Mouse (Mus musculus) limb, embryonic 14.5 days (tissue): ENCODE data around the gene Nop58. TPM values are rescaled to one million over a fixed set of nuclear protein-coding genes. Genes with fewer than 3 reads are reported as not detected.
A peak's percentile ranks its signal among the peaks of the same experiment; 100 is the strongest.

Experiments used
- ATAC-seq: fragments of 200-750 bp; cut with Nextera tagmentation; 2 replicates; pipeline ENCODE4 v1.8.0; 2017; ENCODE audit warnings: low read depth, moderate number of reproducible peaks, moderate TSS enrichment; ENCODE audit not compliant: low FRiP score
- DNase-seq: peaks from one replicate; pipeline ENCODE4 v3.0.0-alpha.2; 2015; ENCODE audit warnings: low spot score
- H3K27ac ChIP-seq: fragments of 300-500 bp; sonication (generic); replicated peaks from 2 replicates; pipeline ENCODE4 v1.5.1; 2014; ENCODE audit warnings: low read depth, mild to moderate bottlenecking, low read length, moderate library complexity, mixed read lengths
- H3K27me3 ChIP-seq: fragments of 300-500 bp; sonication (generic); 2 replicates; pipeline ENCODE4 v1.6.1; 2014; ENCODE audit warnings: low read length, mixed read lengths; ENCODE audit not compliant: control insufficient read depth, insufficient read depth
- H3K36me3 ChIP-seq: fragments of 300-500 bp; sonication (generic); 2 replicates; pipeline ENCODE4 v1.6.1; 2014; ENCODE audit warnings: mild to moderate bottlenecking, low read length, moderate library complexity, mixed read lengths; ENCODE audit not compliant: control insufficient read depth, insufficient read depth
- H3K4me1 ChIP-seq: fragments of 300-500 bp; sonication (generic); 2 replicates; pipeline ENCODE4 v1.6.1; 2014; ENCODE audit warnings: antibody characterized with exemption, low read length, mixed read lengths; ENCODE audit not compliant: control insufficient read depth, insufficient read depth
- H3K4me2 ChIP-seq: fragments of 300-500 bp; sonication (generic); replicated peaks from 2 replicates; pipeline ENCODE4 v1.6.1; 2014; ENCODE audit warnings: low read depth, mild to moderate bottlenecking, low read length, moderate library complexity; ENCODE audit not compliant: severe bottlenecking
- H3K4me3 ChIP-seq: fragments of 300-500 bp; sonication (generic); replicated peaks from 2 replicates; pipeline ENCODE4 v1.5.1; 2014; ENCODE audit warnings: low read length
- H3K9ac ChIP-seq: fragments of 300-500 bp; sonication (generic); 2 replicates; pipeline ENCODE4 v1.6.1; 2014; ENCODE audit warnings: mild to moderate bottlenecking, low read depth, low read length, moderate library complexity; ENCODE audit not compliant: severe bottlenecking
- H3K9me3 ChIP-seq: fragments of 300-500 bp; sonication (generic); 2 replicates; pipeline ENCODE4 v1.6.1; 2016; ENCODE audit warnings: low read length; ENCODE audit not compliant: control insufficient read depth
- POLR2A ChIP-seq: fragments of 200-500 bp; IDR thresholded peaks from 2 replicates; pipeline ENCODE4 v1.8.0; 2012; ENCODE audit warnings: inconsistent platforms, mild to moderate bottlenecking, moderate library complexity, borderline replicate concordance; ENCODE audit not compliant: insufficient read depth, insufficient read length; ENCODE audit errors: extremely low read depth
- WGBS: fragments of 180-500 bp; shearing (Covaris S2); extraction: QIAGEN DNeasy Blood & Tissue Kit; methylation state at CpG from one replicate; pipeline ENCODE4 v1.1.7; 2014; 5-methylcytosine and 5-hydroxymethylcytosine counted together
- polyA plus RNA-seq, 2 experiments: library from polyadenylated mRNA; depleted of rRNA in 1 of 2; stranded (reverse) in 1 of 2; unstranded in 1 of 2; fragments of >200 nt; fragmentation: Nextera tagmentation in 1 of 2; extraction: Ambion mirVana in 1 of 2; gene quantifications; 2 replicates each; pipeline versions ENCODE4 v1.2.1 to v1.2.3; 2012 to 2014

Nop58 gene
- polyA plus RNA-seq, 2 experiments: 115 to 185 TPM

DNA sequence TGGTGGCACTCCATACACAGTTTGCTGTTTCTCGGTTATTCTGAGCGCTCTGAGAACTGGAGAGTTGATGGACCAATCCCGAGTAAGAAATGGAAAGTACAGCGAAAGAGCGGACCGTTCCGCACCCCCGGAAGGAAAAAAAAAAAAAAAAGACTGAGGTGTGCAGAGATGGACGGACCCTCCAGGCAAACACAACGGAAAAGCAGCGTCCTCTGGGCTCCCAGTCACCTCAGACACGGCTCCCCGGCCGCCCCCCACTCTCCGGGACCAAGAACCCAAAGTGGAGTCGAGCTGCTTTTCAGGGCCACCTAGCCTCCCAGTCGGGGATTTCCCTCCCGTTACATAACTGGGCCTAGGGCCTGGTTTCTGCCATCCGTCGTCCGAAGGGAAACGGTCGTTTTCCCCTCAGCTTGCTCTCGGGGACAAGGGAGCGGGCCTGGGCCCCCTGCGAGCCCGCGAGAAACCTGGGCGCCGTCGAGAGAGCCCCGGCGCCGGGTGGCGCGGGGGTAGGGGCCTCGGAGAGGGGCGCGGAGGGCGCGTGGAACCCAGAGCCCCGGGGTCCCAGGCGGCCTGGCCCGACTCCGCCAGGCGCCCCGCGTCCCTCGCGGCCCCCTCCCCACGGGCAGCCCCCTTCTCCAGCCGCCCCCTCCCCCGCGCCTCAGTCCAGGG lies 14.7 kb upstream of the Nop58 start:
- H3K4me2 ChIP-seq: peak overlapping the region; percentile 66
- peak overlapping the region; percentile 95 for H3K4me3 ChIP-seq
- ATAC-seq (peak; percentile 45), DNase-seq (peak; percentile 7)
- no peaks in the 10 kb centered on the region for H3K27me3 ChIP-seq
- no peaks in the 10 kb centered on the region; the same call in 1 of the 2 replicates for H3K36me3 ChIP-seq
- H3K27ac ChIP-seq: peak overlapping the region; percentile 96
- TF ChIP-seq POLR2A: no peak
- peak overlapping the region; percentile 98 for H3K9ac ChIP-seq
- peaks cover 4% of the 10 kb centered on the region; the same call in 1 of the 2 replicates for H3K4me1 ChIP-seq
- WGBS: under 1% methylated on average over 36 of the region's 54 CpGs
- no peaks in the 10 kb centered on the region for H3K9me3 ChIP-seq

- peak within 1 kb of the TSS; percentile 66 for H3K4me2 ChIP-seq
- peak within 1 kb of the TSS; percentile 96 for H3K27ac ChIP-seq
- peak within 1 kb of the TSS; percentile 98 for H3K9ac ChIP-seq
- no peaks in the 10 kb centered on the region for H3K9me3 ChIP-seq
- H3K4me3 ChIP-seq: peak within 1 kb of the TSS; percentile 95
- TF ChIP-seq POLR2A: peak; percentile 94; the same call in 1 of the 2 replicates
- no peaks in the 10 kb centered on the region for H3K27me3 ChIP-seq
- H3K36me3 ChIP-seq: no peaks in the 10 kb centered on the region; the same call in 1 of the 2 replicates
- peak; percentile 94 for ATAC-seq
- H3K4me1 ChIP-seq: peaks cover 4% of the 10 kb centered on the region; the same call in 1 of the 2 replicates
- WGBS: under 1% methylated on average over 31 of the region's 36 CpGs
- peak; percentile 86 for DNase-seq
Measured at GRCm38 (mm10) chr1:59670641-59671168, 14.1 kb upstream of the Nop58 start, which contains the start of gene Sumo1. Gene Sumo1, minus strand, starts transcription at chr1:59670834.

- TF ChIP-seq POLR2A: no peak
- Histone ChIP-seq H3K4me3 (no peak overlapping the region), H3K9me3 (no peaks in the 10 kb centered on the region), H3K36me3 (no peaks in the 10 kb centered on the region; the same call in 1 of the 2 replicates), H3K4me1 (peaks cover 4% of the 10 kb centered on the region; the same call in 1 of the 2 replicates), H3K27ac (no peak overlapping the region), H3K9ac (no peak overlapping the region), H3K27me3 (no peaks in the 10 kb centered on the region), H3K4me2 (no peak overlapping the region)
- ATAC-seq (no peak), DNase-seq (no peak)
- 96% methylated on average over 2 of the region's 2 CpGs for WGBS
Measured at GRCm38 (mm10) chr1:59673661-59674060, 11.1 kb upstream of the Nop58 start.

DNA sequence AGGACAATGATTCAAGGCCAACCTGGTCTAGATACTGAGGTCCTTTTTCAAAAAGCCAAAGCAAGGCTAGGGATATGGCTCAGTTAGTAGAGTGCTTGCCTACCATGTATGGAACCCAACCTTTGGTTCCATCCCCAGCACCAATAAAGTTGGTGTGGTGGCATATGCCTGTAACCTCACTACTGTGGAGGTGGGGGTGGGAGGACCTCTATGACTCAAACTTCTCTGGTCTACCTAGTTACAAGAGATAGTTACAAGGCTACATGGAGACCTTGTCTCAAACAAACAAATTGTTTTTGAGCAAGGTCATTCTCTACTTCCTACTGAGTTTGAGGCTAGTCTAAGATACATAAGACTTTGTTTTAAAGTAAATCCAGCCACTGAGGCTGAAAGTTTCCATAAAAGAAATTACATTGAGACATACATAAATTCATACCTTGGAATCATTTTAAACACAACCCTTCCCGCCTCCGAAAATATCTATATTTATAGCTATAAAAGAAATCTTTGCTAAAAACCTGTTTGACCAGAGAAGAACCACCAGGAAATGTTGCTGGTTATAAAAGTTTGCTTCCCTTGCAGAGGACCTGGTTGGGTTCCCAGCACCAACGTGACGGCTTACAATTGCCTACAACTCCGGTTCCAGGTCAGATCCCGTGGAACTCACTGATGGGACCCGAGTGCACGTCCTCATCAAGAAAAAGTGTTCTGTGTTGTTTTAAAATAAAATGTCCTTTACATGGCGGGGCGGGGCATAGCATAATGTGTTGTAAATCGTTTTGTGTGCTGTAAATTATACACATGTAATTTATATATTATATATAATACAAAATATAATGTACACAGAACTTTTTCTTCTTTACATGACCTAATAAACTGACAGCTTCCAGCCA lies 599 bp upstream of the Nop58 start:
- no peak for DNase-seq

DNA sequence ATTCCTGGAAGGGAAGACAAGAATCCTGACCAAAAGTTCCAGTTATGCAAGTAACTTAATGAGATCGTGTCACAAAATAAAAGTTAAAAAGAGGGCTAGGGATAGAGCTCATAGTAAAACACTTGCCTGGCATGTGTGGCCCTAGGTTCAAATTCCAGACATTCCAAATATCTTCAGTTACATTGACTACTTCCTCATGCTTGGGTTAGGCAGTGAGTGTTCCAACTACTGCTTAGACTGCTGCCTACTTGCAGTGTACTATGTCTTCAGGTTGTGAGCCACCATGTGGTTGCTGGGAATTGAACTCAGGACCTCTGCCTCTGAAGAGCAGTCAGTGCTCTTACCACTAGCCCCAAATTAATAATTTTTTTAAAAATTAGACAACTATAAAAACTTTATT lies 2.7 kb downstream of the Nop58 start:
- peaks cover 14% of the 10 kb centered on the region for H3K36me3 ChIP-seq
- H3K9ac ChIP-seq: no peak overlapping the region
- no peak overlapping the region for H3K27ac ChIP-seq
- peak overlapping the region; percentile 15; the same call in 1 of the 2 replicates for H3K4me2 ChIP-seq
- H3K27me3 ChIP-seq: no peaks in the 10 kb centered on the region
- peaks cover 12% of the 10 kb centered on the region for H3K4me1 ChIP-seq
- no peak for DNase-seq
- 55% methylated on average over 1 of the region's 1 CpGs for WGBS
- no peak for ATAC-seq
- no peaks in the 10 kb centered on the region for H3K9me3 ChIP-seq
- no peak for TF ChIP-seq POLR2A
- 0 out of 2 replicates have a peak overlapping the region, but pooled peaks have one; percentile 4 for H3K4me3 ChIP-seq

More for the DNA sequence above, 599 bp upstream of the Nop58 start:
- Histone ChIP-seq H3K4me3 (peak overlapping the region; percentile 62), H3K27me3 (no peaks in the 10 kb centered on the region), H3K9ac (peak overlapping the region; percentile 51; the same call in 1 of the 2 replicates), H3K4me1 (peaks cover 12% of the 10 kb centered on the region), H3K4me2 (peak overlapping the region; percentile 97), H3K27ac (peak overlapping the region; percentile 49; the same call in 1 of the 2 replicates), H3K9me3 (no peaks in the 10 kb centered on the region), H3K36me3 (no peaks in the 10 kb centered on the region)
- WGBS: 12% methylated on average over 11 of the region's 11 CpGs
- ATAC-seq: peak; percentile 50; the same call in 1 of the 2 replicates
- no peak for TF ChIP-seq POLR2A
